Mouse (Mus musculus): ENCODE data around the gene Tmem104. TPM values are rescaled to one million over a fixed set of nuclear protein-coding genes. Genes with fewer than 3 reads are reported as not detected.

The Tmem104 gene
- polyA plus RNA-seq, 1 experiment from 2014 or later, result 8.6 TPM

- no peaks in the 10 kb centered on the region for H3K36me3 ChIP-seq (ENCODE audit: control insufficient read depth, insufficient read depth, low read length)
- H3K4me3 ChIP-seq (ENCODE audit: low read length), result no peak overlapping the region
- H3K27me3 ChIP-seq (ENCODE audit: control insufficient read depth, insufficient read depth, low read depth, low read length), result peaks cover 37% of the 10 kb centered on the region
- no peak overlapping the region for H3K9ac ChIP-seq (ENCODE audit: low read length)
- H3K9me3 ChIP-seq (ENCODE audit: control insufficient read depth, low read length), result no peaks in the 10 kb centered on the region
- ATAC-seq (ENCODE audit: low read depth), result peak; percentile 18; the same call in 1 of the 2 replicates
- no peak overlapping the region for H3K27ac ChIP-seq (ENCODE audit: low read length)
- H3K4me2 ChIP-seq (ENCODE audit: low read depth, low read length), result no peak overlapping the region
- 23% methylated on average over 19 of the region's 19 CpGs for WGBS
- peaks cover 4% of the 10 kb centered on the region; the same call in 1 of the 2 replicates for H3K4me1 ChIP-seq (replicated peaks; ENCODE audit: control insufficient read depth, insufficient read depth, low read length)
Measured at GRCm38 (mm10) chr11:115270148-115270861, 83.0 kb downstream of the Tmem104 start.

DNA sequence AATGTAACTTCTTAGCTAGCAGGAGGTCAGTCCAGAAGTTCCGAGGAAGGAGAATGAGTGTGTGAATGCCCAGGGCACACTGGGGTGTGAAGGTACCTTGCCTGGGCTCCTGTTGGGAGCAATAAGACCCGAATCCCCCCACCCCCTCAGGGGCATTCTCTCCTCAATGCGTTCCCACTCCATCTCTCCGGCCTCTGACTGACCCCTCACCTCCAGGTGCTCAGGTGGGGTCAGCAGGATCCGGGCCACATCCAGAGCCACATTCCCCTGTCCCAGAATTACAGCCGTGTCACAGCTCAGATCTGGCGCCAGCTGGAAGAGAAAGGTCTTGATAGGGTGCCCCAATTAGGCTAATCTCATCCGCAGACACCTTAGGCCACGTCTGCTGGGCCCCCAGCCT is 83.8 kb downstream of the Tmem104 start:
- Histone ChIP-seq H3K36me3 (ENCODE audit: control insufficient read depth, insufficient read depth, low read length) (no peaks in the 10 kb centered on the region), H3K4me3 (ENCODE audit: low read length) (no peak overlapping the region), H3K9ac (ENCODE audit: low read length) (no peak overlapping the region), H3K4me1 (replicated peaks; ENCODE audit: control insufficient read depth, insufficient read depth, low read length) (peaks cover 6% of the 10 kb centered on the region; the same call in 1 of the 2 replicates), H3K27me3 (ENCODE audit: control insufficient read depth, insufficient read depth, low read depth, low read length) (peaks cover 29% of the 10 kb centered on the region), H3K4me2 (ENCODE audit: low read depth, low read length) (no peak overlapping the region), H3K27ac (ENCODE audit: low read length) (no peak overlapping the region), H3K9me3 (ENCODE audit: control insufficient read depth, low read length) (no peaks in the 10 kb centered on the region)
- 65% methylated on average over 9 of the region's 9 CpGs for WGBS
- ATAC-seq (ENCODE audit: low read depth), result no peak

DNA sequence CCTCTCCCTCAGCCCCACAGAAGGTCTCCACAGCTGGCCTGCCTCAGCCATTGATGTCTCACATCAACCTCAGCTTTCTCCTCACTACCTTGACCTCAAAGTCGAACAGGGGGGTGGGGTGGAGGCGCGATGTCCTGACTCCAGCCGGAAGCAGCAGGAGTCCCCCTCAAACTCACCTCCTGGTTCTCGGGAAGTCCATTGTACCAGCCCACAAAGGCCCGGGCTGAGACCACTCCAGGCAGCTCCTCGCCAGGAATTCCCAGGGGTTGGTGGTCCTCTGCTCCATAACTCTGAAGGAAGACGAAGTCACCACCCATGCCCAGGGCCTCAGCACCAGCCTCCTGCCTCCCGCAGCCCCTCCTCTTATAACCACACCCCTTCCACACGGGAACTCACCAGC is 84.2 kb downstream of the Tmem104 start:
- Histone ChIP-seq H3K4me3 (ENCODE audit: low read length) (no peak overlapping the region), H3K27ac (ENCODE audit: low read length) (no peak overlapping the region), H3K36me3 (ENCODE audit: control insufficient read depth, insufficient read depth, low read length) (no peaks in the 10 kb centered on the region), H3K27me3 (ENCODE audit: control insufficient read depth, insufficient read depth, low read depth, low read length) (peaks cover 25% of the 10 kb centered on the region), H3K4me2 (ENCODE audit: low read depth, low read length) (no peak overlapping the region), H3K4me1 (replicated peaks; ENCODE audit: control insufficient read depth, insufficient read depth, low read length) (peaks cover 10% of the 10 kb centered on the region), H3K9me3 (ENCODE audit: control insufficient read depth, low read length) (no peaks in the 10 kb centered on the region), H3K9ac (ENCODE audit: low read length) (no peak overlapping the region)
- no peak for ATAC-seq (ENCODE audit: low read depth)
- 54% methylated on average over 10 of the region's 10 CpGs for WGBS

DNA sequence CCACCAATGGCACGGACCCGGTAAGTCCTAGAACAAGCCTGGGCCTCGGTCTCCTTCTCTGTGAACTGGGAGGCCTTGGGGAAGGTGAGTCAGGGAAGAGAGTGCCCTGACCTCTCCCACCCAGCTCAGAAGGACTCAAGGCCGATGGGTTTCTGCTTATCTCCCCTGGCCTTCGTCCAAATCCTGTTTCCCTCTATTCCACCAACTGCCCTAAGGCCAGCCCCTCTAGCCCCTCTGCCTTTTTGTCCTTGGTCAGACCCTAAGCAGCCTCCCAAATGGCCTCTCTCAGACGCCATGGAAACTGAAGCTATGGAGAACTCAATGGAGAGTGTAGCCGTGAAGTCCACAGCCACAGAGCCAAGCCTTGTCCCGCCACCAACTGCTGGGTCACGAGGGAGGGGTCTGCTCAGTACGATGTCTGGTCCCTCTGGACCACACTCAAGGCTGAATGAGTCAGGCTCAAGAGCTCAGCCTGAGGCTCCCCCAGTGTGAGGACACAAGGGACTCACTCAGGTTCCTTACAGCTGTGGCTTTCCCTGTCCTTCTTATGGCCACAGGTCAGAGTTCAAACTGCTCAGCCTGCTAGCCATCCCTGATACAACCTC is 85.7 kb downstream of the Tmem104 start:
- Histone ChIP-seq H3K4me1 (replicated peaks; ENCODE audit: control insufficient read depth, insufficient read depth, low read length) (peaks cover 10% of the 10 kb centered on the region), H3K9ac (ENCODE audit: low read length) (no peak overlapping the region), H3K27me3 (ENCODE audit: control insufficient read depth, insufficient read depth, low read depth, low read length) (peaks cover 10% of the 10 kb centered on the region), H3K36me3 (ENCODE audit: control insufficient read depth, insufficient read depth, low read length) (no peaks in the 10 kb centered on the region), H3K9me3 (ENCODE audit: control insufficient read depth, low read length) (no peaks in the 10 kb centered on the region), H3K4me2 (ENCODE audit: low read depth, low read length) (no peak overlapping the region), H3K27ac (ENCODE audit: low read length) (no peak overlapping the region), H3K4me3 (ENCODE audit: low read length) (no peak overlapping the region)
- no peak for ATAC-seq (ENCODE audit: low read depth)
- WGBS, result 69% methylated on average over 10 of the region's 10 CpGs

- H3K27me3 ChIP-seq (ENCODE audit: control insufficient read depth, insufficient read depth, low read depth, low read length), result peaks cover 2% of the 10 kb centered on the region
- H3K4me1 ChIP-seq (replicated peaks; ENCODE audit: control insufficient read depth, insufficient read depth, low read length), result peaks cover 10% of the 10 kb centered on the region
- H3K9me3 ChIP-seq (ENCODE audit: control insufficient read depth, low read length), result no peaks in the 10 kb centered on the region
- no peak overlapping the region for H3K27ac ChIP-seq (ENCODE audit: low read length)
- no peak overlapping the region for H3K4me2 ChIP-seq (ENCODE audit: low read depth, low read length)
- WGBS, result 39% methylated on average over 7 of the region's 7 CpGs
- no peaks in the 10 kb centered on the region for H3K36me3 ChIP-seq (ENCODE audit: control insufficient read depth, insufficient read depth, low read length)
- no peak for ATAC-seq (ENCODE audit: low read depth)
- no peak overlapping the region for H3K4me3 ChIP-seq (ENCODE audit: low read length)
- no peak overlapping the region for H3K9ac ChIP-seq (ENCODE audit: low read length)
Measured at GRCm38 (mm10) chr11:115273735-115274134, 86.4 kb downstream of the Tmem104 start.

- no peak for ATAC-seq (ENCODE audit: low read depth)
- Histone ChIP-seq H3K9ac (ENCODE audit: low read length) (no peak overlapping the region), H3K4me3 (ENCODE audit: low read length) (no peak overlapping the region), H3K36me3 (ENCODE audit: control insufficient read depth, insufficient read depth, low read length) (no peaks in the 10 kb centered on the region), H3K4me2 (ENCODE audit: low read depth, low read length) (no peak overlapping the region), H3K4me1 (replicated peaks; ENCODE audit: control insufficient read depth, insufficient read depth, low read length) (peaks cover 10% of the 10 kb centered on the region), H3K9me3 (ENCODE audit: control insufficient read depth, low read length) (no peaks in the 10 kb centered on the region), H3K27ac (ENCODE audit: low read length) (no peak overlapping the region), H3K27me3 (ENCODE audit: control insufficient read depth, insufficient read depth, low read depth, low read length) (no peaks in the 10 kb centered on the region)
- WGBS, result 78% methylated on average over 7 of the region's 7 CpGs
Measured at GRCm38 (mm10) chr11:115274178-115274577, 86.9 kb downstream of the Tmem104 start.

GRCm38 (mm10) chr11:115274771-115275170 is 87.5 kb downstream of the Tmem104 start:
- peaks cover 10% of the 10 kb centered on the region for H3K4me1 ChIP-seq (replicated peaks; ENCODE audit: control insufficient read depth, insufficient read depth, low read length)
- no peak overlapping the region for H3K27ac ChIP-seq (ENCODE audit: low read length)
- no peaks in the 10 kb centered on the region for H3K27me3 ChIP-seq (ENCODE audit: control insufficient read depth, insufficient read depth, low read depth, low read length)
- H3K9ac ChIP-seq (ENCODE audit: low read length), result no peak overlapping the region
- no peaks in the 10 kb centered on the region for H3K36me3 ChIP-seq (ENCODE audit: control insufficient read depth, insufficient read depth, low read length)
- H3K4me3 ChIP-seq (ENCODE audit: low read length), result no peak overlapping the region
- 86% methylated on average over 6 of the region's 6 CpGs for WGBS
- ATAC-seq (ENCODE audit: low read depth), result no peak
- no peaks in the 10 kb centered on the region for H3K9me3 ChIP-seq (ENCODE audit: control insufficient read depth, low read length)
- no peak overlapping the region for H3K4me2 ChIP-seq (ENCODE audit: low read depth, low read length)

- WGBS, result 77% methylated on average over 6 of the region's 6 CpGs
- no peak overlapping the region for H3K4me2 ChIP-seq (ENCODE audit: low read depth, low read length)
Measured at GRCm38 (mm10) chr11:115275509-115275908, 88.2 kb downstream of the Tmem104 start.

DNA sequence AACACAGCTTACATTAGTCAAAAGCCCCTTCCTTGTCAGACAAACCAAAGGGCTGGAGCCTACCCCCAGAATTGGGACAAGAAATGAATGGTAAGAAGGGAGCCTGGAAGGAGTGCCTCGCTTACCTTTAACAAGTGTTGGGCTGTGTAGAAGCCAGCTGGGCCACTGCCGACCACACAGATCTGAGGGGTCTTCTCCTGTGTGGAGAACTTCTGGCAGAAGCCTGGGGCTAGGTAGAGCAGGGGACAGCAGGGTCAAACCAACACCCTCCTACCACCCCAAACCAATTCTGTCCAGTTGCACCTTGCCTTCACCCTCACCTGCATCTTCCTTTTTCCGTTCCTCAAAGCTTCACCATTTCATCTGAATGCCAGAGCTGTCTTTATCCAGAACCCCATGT is 88.7 kb downstream of the Tmem104 start:
- Histone ChIP-seq H3K27ac (ENCODE audit: low read length) (no peak overlapping the region), H3K4me2 (ENCODE audit: low read depth, low read length) (peak overlapping the region; percentile 95), H3K9ac (ENCODE audit: low read length) (peak overlapping the region; percentile 88), H3K36me3 (ENCODE audit: control insufficient read depth, insufficient read depth, low read length) (no peaks in the 10 kb centered on the region), H3K4me3 (ENCODE audit: low read length) (peak overlapping the region; percentile 71), H3K9me3 (ENCODE audit: control insufficient read depth, low read length) (no peaks in the 10 kb centered on the region), H3K27me3 (ENCODE audit: control insufficient read depth, insufficient read depth, low read depth, low read length) (no peaks in the 10 kb centered on the region), H3K4me1 (replicated peaks; ENCODE audit: control insufficient read depth, insufficient read depth, low read length) (peaks cover 10% of the 10 kb centered on the region)
- ATAC-seq (ENCODE audit: low read depth), result no peak
- WGBS, result 58% methylated on average over 3 of the region's 3 CpGs

More at GRCm38 (mm10) chr11:115275509-115275908, 88.2 kb downstream of the Tmem104 start:
- H3K9me3 ChIP-seq (ENCODE audit: control insufficient read depth, low read length), result no peaks in the 10 kb centered on the region
- H3K27me3 ChIP-seq (ENCODE audit: control insufficient read depth, insufficient read depth, low read depth, low read length), result no peaks in the 10 kb centered on the region
- H3K4me1 ChIP-seq (replicated peaks; ENCODE audit: control insufficient read depth, insufficient read depth, low read length), result peaks cover 10% of the 10 kb centered on the region
- H3K36me3 ChIP-seq (ENCODE audit: control insufficient read depth, insufficient read depth, low read length), result no peaks in the 10 kb centered on the region
- no peak overlapping the region for H3K27ac ChIP-seq (ENCODE audit: low read length)
- no peak for ATAC-seq (ENCODE audit: low read depth)
- H3K4me3 ChIP-seq (ENCODE audit: low read length), result no peak overlapping the region
- no peak overlapping the region for H3K9ac ChIP-seq (ENCODE audit: low read length)
